Mouse (Mus musculus): Measurements from ENCODE around the gene Mpzl1. TPM values are rescaled to one million over a fixed set of nuclear protein-coding genes. Genes with fewer than 3 reads are reported as not detected.

Mpzl1 gene
- polyA plus RNA-seq, 1 experiment from 2014 or later = 25.5 TPM

DNA sequence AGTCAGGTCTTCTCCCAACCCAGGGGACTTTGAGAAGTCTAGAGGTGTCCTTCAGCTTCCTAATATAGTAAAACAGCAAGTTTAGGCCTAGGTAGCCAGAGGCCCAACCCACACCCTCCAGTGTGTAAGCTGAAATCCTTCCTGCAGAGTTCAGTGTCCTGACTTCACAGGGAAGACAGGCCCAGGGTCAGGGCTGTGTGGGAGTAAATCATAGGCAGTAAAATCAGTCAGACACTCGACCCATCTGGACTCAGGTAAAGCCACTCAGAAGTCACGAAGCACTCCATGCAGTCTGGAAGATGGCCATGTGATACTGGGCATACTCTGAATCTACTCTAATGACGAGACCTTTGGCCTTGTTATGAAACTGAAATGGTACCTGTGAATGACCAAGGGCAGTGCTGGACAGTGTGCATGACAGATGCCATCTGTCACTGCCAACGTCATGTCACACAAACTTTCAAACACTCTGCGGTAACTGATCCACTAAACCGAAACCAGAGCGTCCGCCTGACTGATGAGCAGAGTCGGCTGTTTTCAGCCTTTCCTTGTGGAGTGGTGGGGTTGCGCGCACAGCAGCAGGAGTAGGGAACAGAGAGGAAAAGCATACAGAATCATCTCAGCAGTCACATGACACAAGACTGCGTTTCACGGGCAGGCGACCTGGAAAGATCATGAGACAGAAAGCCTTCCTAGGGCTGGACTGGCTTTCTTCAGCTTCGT, 39.5 kb downstream of the Mpzl1 start:
- no peak for ATAC-seq (ENCODE audit: insufficient read depth)
- no peaks in the 10 kb centered on the region for H3K27me3 ChIP-seq
- H3K9me3 ChIP-seq (replicated peaks) = no peaks in the 10 kb centered on the region
- peaks cover 17% of the 10 kb centered on the region for H3K4me1 ChIP-seq (replicated peaks)
- no peak overlapping the region for H3K4me2 ChIP-seq
- H3K9ac ChIP-seq = no peak overlapping the region
- H3K36me3 ChIP-seq (replicated peaks) = 0 out of 2 replicates have a peak, but pooled peaks cover 4% of the 10 kb centered on the region
- no peak overlapping the region for H3K4me3 ChIP-seq (replicated peaks)
- 77% methylated on average over 15 of the region's 15 CpGs for WGBS (ENCODE audit: insufficient replicate concordance)
- no peak overlapping the region for H3K27ac ChIP-seq (replicated peaks)

- Histone ChIP-seq H3K27ac (replicated peaks) (no peak overlapping the region), H3K36me3 (replicated peaks) (0 out of 2 replicates have a peak, but pooled peaks cover 4% of the 10 kb centered on the region), H3K4me3 (replicated peaks) (no peak overlapping the region), H3K9ac (no peak overlapping the region), H3K9me3 (replicated peaks) (no peaks in the 10 kb centered on the region), H3K4me2 (no peak overlapping the region), H3K27me3 (no peaks in the 10 kb centered on the region), H3K4me1 (replicated peaks) (peaks cover 17% of the 10 kb centered on the region)
- WGBS (ENCODE audit: insufficient replicate concordance) = 27% methylated on average over 14 of the region's 14 CpGs
- ATAC-seq (ENCODE audit: insufficient read depth) = peak; percentile 51; the same call in 1 of the 2 replicates
Observed at GRCm38 (mm10) chr1:165592295-165593082, 41.8 kb downstream of the Mpzl1 start.

- Histone ChIP-seq H3K9ac (no peak overlapping the region), H3K4me3 (replicated peaks) (no peak overlapping the region), H3K9me3 (replicated peaks) (no peaks in the 10 kb centered on the region), H3K27ac (replicated peaks) (no peak overlapping the region), H3K27me3 (no peaks in the 10 kb centered on the region), H3K36me3 (replicated peaks) (0 out of 2 replicates have a peak, but pooled peaks cover 4% of the 10 kb centered on the region), H3K4me1 (replicated peaks) (peaks cover 17% of the 10 kb centered on the region), H3K4me2 (no peak overlapping the region)
- 59% methylated on average over 8 of the region's 8 CpGs for WGBS (ENCODE audit: insufficient replicate concordance)
- no peak for ATAC-seq (ENCODE audit: insufficient read depth)
Observed at GRCm38 (mm10) chr1:165590760-165591159, 43.6 kb downstream of the Mpzl1 start.

- Histone ChIP-seq H3K9me3 (replicated peaks) (no peaks in the 10 kb centered on the region), H3K4me2 (no peak overlapping the region), H3K4me3 (replicated peaks) (no peak overlapping the region), H3K4me1 (replicated peaks) (peaks cover 17% of the 10 kb centered on the region), H3K9ac (no peak overlapping the region), H3K27me3 (no peaks in the 10 kb centered on the region), H3K27ac (replicated peaks) (0 out of 2 replicates have a peak overlapping the region, but pooled peaks have one; percentile 9), H3K36me3 (replicated peaks) (no peaks in the 10 kb centered on the region)
- 45% methylated on average over 10 of the region's 10 CpGs for WGBS (ENCODE audit: insufficient replicate concordance)
- ATAC-seq (ENCODE audit: insufficient read depth) = no peak; the same call in 1 of the 2 replicates
Observed at GRCm38 (mm10) chr1:165589280-165590048, 44.9 kb downstream of the Mpzl1 start.

DNA sequence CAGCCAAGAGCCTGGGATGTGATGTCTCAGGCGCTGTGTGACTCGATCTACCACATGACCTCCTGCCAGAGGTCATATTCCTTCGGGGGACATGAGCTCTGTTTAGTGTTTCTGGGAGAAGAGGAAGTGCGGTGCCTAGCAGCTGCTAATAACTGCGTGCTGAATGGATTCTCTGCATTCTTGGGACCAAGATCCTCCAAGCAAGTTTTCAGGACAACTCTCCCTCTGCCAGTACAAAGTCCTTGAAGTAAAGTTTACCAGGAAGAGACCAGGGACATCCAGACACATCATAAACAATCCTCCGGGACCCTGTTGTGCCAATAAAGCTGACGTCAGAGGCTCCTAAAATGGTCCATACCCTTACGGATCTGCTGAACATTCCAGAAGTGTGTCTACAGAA, 46.5 kb downstream of the Mpzl1 start:
- Histone ChIP-seq H3K4me2 (no peak overlapping the region), H3K27ac (replicated peaks) (no peak overlapping the region), H3K27me3 (no peaks in the 10 kb centered on the region), H3K4me3 (replicated peaks) (no peak overlapping the region), H3K36me3 (replicated peaks) (no peaks in the 10 kb centered on the region), H3K4me1 (replicated peaks) (peaks cover 16% of the 10 kb centered on the region), H3K9ac (no peak overlapping the region), H3K9me3 (replicated peaks) (no peaks in the 10 kb centered on the region)
- 49% methylated on average over 8 of the region's 8 CpGs for WGBS (ENCODE audit: insufficient replicate concordance)
- ATAC-seq (ENCODE audit: insufficient read depth) = no peak

DNA sequence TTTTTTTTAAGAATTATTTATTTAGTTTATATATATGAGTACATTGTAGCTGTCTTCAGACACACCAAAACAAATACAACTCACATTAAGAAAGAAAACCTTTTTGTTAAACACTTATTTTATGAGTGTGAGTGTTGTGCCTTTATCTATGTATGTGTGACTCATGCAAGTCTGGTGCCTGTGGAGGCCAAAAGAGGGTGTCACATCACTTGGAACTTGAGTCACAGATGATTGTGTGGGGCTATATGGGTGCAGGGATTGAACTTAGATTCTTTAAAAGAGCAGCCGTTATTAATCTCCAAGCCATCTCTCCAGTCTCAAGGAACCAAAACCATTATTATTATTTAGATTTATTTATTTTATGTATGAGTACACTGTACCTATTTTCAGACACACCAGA, 48.0 kb downstream of the Mpzl1 start:
- Histone ChIP-seq H3K9ac (no peak overlapping the region), H3K4me2 (no peak overlapping the region), H3K27ac (replicated peaks) (no peak overlapping the region), H3K27me3 (no peaks in the 10 kb centered on the region), H3K4me1 (replicated peaks) (peaks cover 3% of the 10 kb centered on the region), H3K4me3 (replicated peaks) (no peak overlapping the region), H3K36me3 (replicated peaks) (no peaks in the 10 kb centered on the region), H3K9me3 (replicated peaks) (no peaks in the 10 kb centered on the region)
- ATAC-seq (ENCODE audit: insufficient read depth) = no peak
- WGBS (ENCODE audit: insufficient replicate concordance) = 81% methylated on average over 1 of the region's 1 CpGs

GRCm38 (mm10) chr1:165585389-165586104, 48.8 kb downstream of the Mpzl1 start:
- no peak overlapping the region for H3K9ac ChIP-seq
- no peak overlapping the region for H3K4me2 ChIP-seq
- no peak for ATAC-seq (ENCODE audit: insufficient read depth)
- 57% methylated on average over 14 of the region's 14 CpGs for WGBS (ENCODE audit: insufficient replicate concordance)
- H3K4me1 ChIP-seq (replicated peaks) = peaks cover under 1% of the 10 kb centered on the region; the same call in 1 of the 2 replicates
- H3K36me3 ChIP-seq (replicated peaks) = no peaks in the 10 kb centered on the region
- H3K27ac ChIP-seq (replicated peaks) = no peak overlapping the region
- no peaks in the 10 kb centered on the region for H3K9me3 ChIP-seq (replicated peaks)
- no peak overlapping the region for H3K4me3 ChIP-seq (replicated peaks)
- H3K27me3 ChIP-seq = no peaks in the 10 kb centered on the region

- Histone ChIP-seq H3K9ac (no peak overlapping the region), H3K27ac (replicated peaks) (no peak overlapping the region), H3K4me3 (replicated peaks) (no peak overlapping the region), H3K4me2 (no peak overlapping the region), H3K9me3 (replicated peaks) (no peaks in the 10 kb centered on the region), H3K36me3 (replicated peaks) (no peaks in the 10 kb centered on the region), H3K27me3 (no peaks in the 10 kb centered on the region), H3K4me1 (replicated peaks) (no peaks in the 10 kb centered on the region)
- WGBS (ENCODE audit: insufficient replicate concordance) = 19% methylated on average over 12 of the region's 12 CpGs
- no peak for ATAC-seq (ENCODE audit: insufficient read depth)
Observed at GRCm38 (mm10) chr1:165583529-165584184, 50.7 kb downstream of the Mpzl1 start.

DNA sequence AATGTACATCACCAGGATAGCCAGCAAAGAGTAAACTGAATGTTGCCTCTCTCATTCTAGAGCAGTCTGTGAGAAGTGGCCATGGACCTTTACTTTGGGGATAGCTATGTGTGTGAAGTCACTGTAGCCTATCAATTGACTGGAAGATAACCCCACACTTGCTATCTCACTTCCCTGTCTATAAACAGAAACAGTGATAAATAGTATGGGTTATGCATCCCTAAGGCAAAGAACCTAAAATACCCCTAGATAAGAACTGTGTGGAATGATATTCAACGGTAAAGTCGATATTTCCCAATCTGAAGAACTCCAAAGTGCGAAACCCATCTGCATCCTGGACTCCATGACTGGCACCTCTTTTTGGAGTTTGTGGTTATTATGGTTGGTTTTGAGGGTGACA, 53.1 kb downstream of the Mpzl1 start:
- Histone ChIP-seq H3K27me3 (no peaks in the 10 kb centered on the region), H3K4me3 (replicated peaks) (no peak overlapping the region), H3K4me2 (no peak overlapping the region), H3K27ac (replicated peaks) (no peak overlapping the region), H3K9ac (no peak overlapping the region), H3K36me3 (replicated peaks) (no peaks in the 10 kb centered on the region), H3K9me3 (replicated peaks) (no peaks in the 10 kb centered on the region), H3K4me1 (replicated peaks) (no peaks in the 10 kb centered on the region)
- ATAC-seq (ENCODE audit: insufficient read depth) = no peak
- 59% methylated on average over 3 of the region's 3 CpGs for WGBS (ENCODE audit: insufficient replicate concordance)

- WGBS (ENCODE audit: insufficient replicate concordance) = 33% methylated on average over 5 of the region's 5 CpGs
- Histone ChIP-seq H3K4me1 (replicated peaks) (no peaks in the 10 kb centered on the region), H3K9me3 (replicated peaks) (no peaks in the 10 kb centered on the region), H3K36me3 (replicated peaks) (no peaks in the 10 kb centered on the region), H3K4me3 (replicated peaks) (no peak overlapping the region), H3K4me2 (no peak overlapping the region), H3K9ac (no peak overlapping the region), H3K27me3 (no peaks in the 10 kb centered on the region), H3K27ac (replicated peaks) (no peak overlapping the region)
- ATAC-seq (ENCODE audit: insufficient read depth) = no peak
Observed at GRCm38 (mm10) chr1:165579332-165579731, 55.0 kb downstream of the Mpzl1 start.
